Mouse (Mus musculus) neural tube, embryonic 11.5 days (tissue): ENCODE data around the gene Olfr304. TPM values are rescaled to one million over a fixed set of nuclear protein-coding genes. Genes with fewer than 3 reads are reported as not detected.

ENCODE experiments used
- polyA plus RNA-seq: library from polyadenylated mRNA; unstranded; fragments of >200 nt; fragmentation: Nextera tagmentation; extraction: Ambion mirVana; gene quantifications from 2 replicates; pipeline ENCODE4 v1.2.1, GENCODE M21; 2014

Olfr304 gene
- polyA plus RNA-seq, 1 experiment from 2014 or later: not detected

Other genes starting within 250 kb of the Olfr304 start
- not detected in 2 replicates for gene Vmn2r75, start 214.9 kb downstream of the Olfr304 start, polyA plus RNA-seq
- gene Vmn2r76, start 140.3 kb downstream of the Olfr304 start, polyA plus RNA-seq: not detected in 2 replicates
- not detected in 2 replicates for gene Olfr310, start 109.5 kb downstream of the Olfr304 start, polyA plus RNA-seq
- gene Olfr309, start 73.0 kb downstream of the Olfr304 start, polyA plus RNA-seq: not detected in 2 replicates
- gene Olfr308, start 61.0 kb downstream of the Olfr304 start, polyA plus RNA-seq: not detected in 2 replicates
- not detected in 2 replicates for gene Olfr307, start 49.1 kb downstream of the Olfr304 start, polyA plus RNA-seq
- gene Olfr305, start 19.7 kb downstream of the Olfr304 start, polyA plus RNA-seq: not detected in 2 replicates
- not detected in 2 replicates for gene Olfr303, start 11.1 kb upstream of the Olfr304 start, polyA plus RNA-seq
- gene Olfr301, start 17.2 kb upstream of the Olfr304 start, polyA plus RNA-seq: not detected in 2 replicates
- gene Olfr299, start 73.3 kb upstream of the Olfr304 start, polyA plus RNA-seq: not detected in 2 replicates
- not detected in 2 replicates for gene Olfr298, start 105.8 kb upstream of the Olfr304 start, polyA plus RNA-seq
- not detected in 2 replicates for gene Olfr297, start 133.3 kb upstream of the Olfr304 start, polyA plus RNA-seq
- not detected in 2 replicates for gene Olfr295, start 197.2 kb upstream of the Olfr304 start, polyA plus RNA-seq
- not detected in 2 replicates for gene Olfr294, start 230.0 kb upstream of the Olfr304 start, polyA plus RNA-seq